Mouse (Mus musculus): ENCODE data around the gene Ern1. TPM values are rescaled to one million over a fixed set of nuclear protein-coding genes. Genes with fewer than 3 reads are reported as not detected.
"Not testable (repeated sequence)": the region's sequence is repeated elsewhere in the genome, so short reads cannot be mapped to it uniquely, and the experiment has no call there.

The Ern1 gene
- total RNA-seq, 2 experiments from 2014 or later: 7.0 to 14.2 TPM

DNA sequence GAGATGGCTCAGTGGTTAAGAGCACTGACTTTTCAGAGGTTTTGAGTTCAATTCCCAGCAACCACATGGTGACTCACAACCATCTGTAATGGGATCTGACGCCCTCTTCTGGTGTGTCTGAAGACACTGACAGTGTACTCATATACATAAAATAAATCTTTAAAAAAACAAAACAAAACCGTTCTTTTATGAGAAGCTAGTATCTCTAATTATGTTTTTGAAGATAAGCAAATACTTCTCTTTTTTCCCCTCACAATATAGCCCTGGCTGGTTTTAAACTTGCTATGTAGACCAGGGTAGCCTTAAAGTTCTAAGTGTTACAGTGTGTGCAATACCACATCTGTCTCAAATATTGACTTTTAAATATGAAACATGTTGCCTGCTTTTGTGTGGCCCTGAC lies 76.5 kb downstream of the Ern1 start:
- ATAC-seq (replicated peaks; ENCODE audit: low FRiP score, low TSS enrichment, poor library complexity, severe bottlenecking): no peak

DNA sequence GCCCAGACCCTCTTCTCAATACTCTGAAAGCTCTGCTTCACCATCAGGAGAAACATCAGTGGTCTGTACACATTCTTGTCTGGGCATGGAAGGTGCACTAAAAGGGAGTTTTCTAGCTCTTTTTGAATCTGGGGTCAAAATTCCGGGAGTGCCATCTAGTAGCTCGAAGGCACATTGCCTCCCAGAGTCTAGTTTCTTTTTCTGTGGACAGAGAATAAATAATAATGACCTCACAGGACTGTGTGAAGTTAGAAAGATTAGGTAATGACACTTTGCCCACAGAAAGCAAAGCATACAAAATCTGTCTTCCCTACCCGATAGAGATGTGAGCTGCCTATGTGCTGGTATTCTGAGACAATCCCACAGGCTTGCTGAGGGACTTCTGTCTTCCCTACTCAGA lies 77.1 kb downstream of the Ern1 start:
- ATAC-seq (replicated peaks; ENCODE audit: low FRiP score, low TSS enrichment, poor library complexity, severe bottlenecking): no peak

DNA sequence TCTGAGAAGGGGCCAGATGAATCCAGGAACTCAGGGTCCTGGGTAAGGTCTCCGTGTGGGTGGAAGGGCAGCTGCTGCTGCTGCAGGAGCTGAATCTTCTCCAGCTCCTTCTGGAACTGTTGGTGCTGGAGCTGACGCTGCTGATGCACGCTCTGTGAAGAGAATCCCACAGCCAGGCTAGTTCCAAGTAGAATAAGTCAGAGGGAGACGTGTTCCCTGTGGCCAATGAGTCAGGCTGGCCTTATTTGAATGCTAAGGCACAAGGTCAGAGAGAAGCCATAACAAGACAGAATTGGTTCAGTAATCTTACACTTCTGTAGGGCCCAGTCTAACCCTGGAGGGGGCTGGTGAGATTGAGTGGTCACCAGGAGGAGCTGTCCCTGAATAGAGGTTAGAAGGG lies 77.6 kb downstream of the Ern1 start:
- ATAC-seq (replicated peaks; ENCODE audit: low FRiP score, low TSS enrichment, poor library complexity, severe bottlenecking): no peak

DNA sequence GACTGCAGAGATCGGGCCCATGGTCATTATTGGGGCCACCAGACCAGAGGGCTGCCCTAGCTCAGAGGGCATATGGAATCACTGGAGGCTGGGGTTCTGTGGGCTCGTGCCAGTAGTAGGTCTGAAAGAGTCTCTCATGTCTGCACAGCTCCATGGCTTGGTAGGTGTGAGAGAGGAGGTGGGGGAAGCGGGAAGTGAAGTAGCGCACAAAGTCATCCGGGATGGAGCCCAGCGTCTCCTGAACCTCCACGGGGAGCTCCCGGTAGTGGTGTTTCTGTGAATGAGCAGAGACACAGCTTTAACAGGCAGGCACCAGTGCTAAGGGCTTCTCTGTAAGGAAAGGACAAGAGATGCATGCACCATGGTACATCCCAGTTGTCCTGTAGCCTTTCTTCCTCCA lies 89.2 kb downstream of the Ern1 start:
- no peak for ATAC-seq (replicated peaks; ENCODE audit: low FRiP score, low TSS enrichment, poor library complexity, severe bottlenecking)

DNA sequence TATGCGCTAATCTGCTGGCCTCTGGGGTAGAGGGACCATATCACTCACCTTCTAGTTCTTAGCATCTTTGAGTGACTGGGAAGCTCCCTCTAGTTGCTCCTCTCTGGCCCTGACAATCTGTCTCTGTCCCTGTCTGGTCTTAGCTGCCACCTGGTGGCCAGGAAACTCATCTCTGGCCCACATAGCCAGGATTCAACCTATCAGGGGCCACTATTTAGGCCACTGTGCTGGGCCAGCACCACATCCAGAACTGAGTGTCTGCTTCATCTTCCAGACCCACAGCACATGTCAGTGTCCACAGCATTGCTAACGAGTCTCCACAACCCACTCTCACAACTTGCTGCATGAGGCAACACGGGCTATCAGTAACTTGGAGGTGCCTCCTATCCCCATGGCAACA lies 90.0 kb downstream of the Ern1 start:
- ATAC-seq (replicated peaks; ENCODE audit: low FRiP score, low TSS enrichment, poor library complexity, severe bottlenecking): peak; percentile 77

DNA sequence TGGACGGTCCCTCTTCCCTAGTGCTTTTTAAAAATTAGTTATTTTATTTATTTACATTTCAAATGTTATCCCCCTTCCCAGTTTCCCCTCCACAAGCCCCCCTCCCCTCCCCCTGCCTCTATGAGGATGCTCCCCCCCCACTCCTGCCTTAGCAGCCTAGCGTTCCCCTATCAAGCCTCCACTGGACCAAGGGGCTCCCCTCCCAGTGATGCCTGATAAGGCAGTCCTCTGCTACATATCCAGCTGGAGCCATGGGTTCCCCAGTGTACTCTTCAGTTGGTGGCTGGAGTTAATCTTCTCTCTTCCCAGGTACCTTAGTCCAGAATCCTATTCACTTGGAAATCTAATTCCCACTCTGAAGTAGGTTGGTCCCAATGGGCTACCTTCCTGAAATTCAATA lies 93.6 kb downstream of the Ern1 start:
- ATAC-seq (replicated peaks; ENCODE audit: low FRiP score, low TSS enrichment, poor library complexity, severe bottlenecking): not testable (repeated sequence)

DNA sequence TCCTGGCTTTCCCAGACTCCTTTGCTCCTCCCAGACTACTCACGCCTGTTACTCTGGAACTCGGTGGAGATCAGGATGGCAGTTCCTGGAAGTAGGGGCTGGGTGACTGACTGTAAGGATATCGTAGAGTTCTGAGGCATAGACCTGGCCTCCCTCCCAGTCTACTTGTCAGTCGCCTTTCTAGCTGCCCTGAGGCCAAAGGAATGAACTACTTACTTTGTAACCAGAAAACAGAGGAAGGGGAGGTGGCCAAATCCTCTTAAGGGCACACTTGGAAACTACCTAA lies 94.4 kb downstream of the Ern1 start:
- ATAC-seq (replicated peaks; ENCODE audit: low FRiP score, low TSS enrichment, poor library complexity, severe bottlenecking): no peak

DNA sequence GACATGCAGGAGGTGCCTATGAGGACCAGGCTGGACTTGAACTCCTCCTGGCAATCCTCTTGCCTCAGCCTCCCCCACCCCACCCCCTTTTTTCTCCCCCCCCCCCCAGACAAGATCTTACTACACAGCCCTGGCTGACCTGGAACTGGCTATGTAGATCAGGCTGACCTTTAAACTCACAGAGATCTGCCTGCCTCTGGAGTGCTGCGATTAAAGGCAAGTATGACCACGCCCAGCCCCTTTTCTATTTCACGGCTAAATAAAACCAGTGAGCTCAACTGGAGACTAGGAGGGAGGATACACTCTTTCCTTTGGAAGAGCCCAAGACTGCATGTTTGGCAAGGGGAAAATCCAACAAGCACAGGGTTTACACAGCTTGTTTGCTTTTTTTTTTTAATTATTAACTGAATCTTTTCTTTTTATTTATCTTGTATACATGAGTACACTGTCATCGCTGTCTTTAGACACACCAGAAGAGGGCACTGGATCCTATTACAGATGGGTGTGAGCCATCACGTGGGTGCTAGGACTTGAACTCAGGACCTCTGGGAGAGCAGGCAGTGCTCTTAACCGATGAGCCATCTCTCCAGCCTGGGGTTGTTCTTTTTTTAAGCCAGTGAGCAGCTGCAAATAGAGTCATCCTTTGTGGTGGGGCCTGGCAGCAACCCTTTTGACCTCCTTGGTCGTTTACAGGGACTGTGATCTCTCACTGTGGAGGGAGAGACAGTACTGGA lies 94.9 kb downstream of the Ern1 start:
- no peak for ATAC-seq (replicated peaks; ENCODE audit: low FRiP score, low TSS enrichment, poor library complexity, severe bottlenecking)

DNA sequence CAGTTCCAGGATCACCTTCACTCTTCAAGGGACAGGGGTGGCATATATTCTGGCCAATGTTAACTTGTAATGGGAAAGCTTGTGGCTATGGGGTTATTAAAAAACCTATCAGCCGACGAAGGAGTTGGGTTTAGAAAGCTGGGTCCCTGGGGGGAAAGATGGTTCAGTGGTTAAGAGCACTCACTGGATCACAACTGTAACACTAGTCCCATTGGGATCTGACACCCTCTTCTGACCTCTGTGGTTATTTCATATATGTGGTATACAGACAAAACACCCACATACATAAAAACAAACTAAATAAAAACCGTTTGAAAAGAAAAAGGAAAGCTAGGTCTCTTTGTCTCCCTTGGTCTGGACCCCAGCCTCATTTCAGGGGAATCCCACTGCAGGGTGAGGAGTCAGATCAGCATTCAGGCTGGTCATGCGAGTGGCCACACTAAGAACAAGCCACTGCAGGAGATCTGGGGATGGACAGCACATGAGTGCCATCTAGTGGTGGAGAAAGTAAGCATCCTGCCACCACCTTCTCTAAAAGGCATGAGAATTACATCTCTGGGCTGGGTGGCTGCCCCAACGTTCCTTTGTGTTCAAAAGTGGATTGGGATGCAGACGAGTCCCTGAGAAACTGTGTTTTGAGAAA lies 96.0 kb downstream of the Ern1 start:
- peak; percentile 72 for ATAC-seq (replicated peaks; ENCODE audit: low FRiP score, low TSS enrichment, poor library complexity, severe bottlenecking)

DNA sequence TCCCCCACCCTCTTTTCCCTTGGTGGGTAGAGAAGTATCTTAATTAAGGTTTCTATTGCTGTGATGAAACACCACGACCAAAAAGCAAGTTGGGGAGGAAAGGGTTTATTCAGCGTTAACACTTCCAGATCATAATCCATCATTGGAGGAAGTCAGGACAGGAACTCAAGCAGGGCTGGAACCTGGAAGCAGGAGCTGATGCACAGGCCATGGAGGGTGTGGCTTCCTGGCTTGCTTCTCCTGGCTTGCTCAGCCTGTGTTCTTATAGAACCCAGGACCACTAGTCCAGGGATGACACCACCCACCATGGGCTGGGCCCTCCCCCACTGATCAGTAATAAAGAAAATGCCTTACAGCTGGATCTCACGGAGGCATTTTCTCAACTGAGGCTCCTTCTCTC lies 96.9 kb downstream of the Ern1 start:
- ATAC-seq (replicated peaks; ENCODE audit: low FRiP score, low TSS enrichment, poor library complexity, severe bottlenecking): no peak

DNA sequence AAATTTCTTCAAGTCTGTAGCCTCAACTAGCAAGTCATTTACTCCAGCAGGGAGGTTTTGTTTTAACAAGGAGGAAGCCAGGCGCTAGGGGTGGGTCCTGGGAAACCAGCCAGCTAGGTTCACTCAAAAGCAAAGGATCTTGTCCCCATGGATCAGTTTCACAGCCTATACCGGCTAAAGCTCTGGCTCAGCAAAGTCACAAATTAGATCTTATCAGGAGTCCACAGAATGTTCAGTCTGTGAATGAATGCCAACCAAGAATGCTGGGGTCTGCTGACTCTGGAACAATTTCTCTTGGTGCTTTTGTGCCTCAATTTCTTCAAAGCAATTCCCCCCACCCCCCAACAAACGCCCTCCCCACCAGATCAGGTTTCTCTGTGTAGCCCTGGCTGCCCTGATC lies 98.0 kb downstream of the Ern1 start:
- ATAC-seq (replicated peaks; ENCODE audit: low FRiP score, low TSS enrichment, poor library complexity, severe bottlenecking): no peak

DNA sequence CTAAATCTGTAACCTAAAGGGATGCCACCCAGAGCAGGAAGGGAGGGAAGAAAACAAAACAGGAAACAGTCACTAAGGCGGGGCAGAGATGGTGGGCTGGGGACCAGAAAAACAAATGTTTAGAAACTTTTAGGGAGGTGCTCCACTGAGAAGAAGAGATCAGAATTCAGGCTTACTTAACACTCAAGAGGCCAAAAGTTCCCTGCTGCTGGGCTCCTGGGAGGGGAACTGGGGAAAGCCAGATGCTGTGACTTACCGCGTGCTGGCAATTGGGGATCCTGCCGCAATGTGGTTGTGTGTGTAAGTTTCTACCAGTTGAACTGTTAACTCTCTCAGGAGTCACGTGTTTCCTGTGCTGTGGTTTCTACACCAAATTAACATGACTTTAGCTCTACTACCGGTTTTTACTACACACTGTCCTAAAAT lies 99.8 kb downstream of the Ern1 start, which contains the start of gene Icam2:
Icam2 (minus strand) TSS at position 285 of the 426 bp plus-strand sequence.
- no peak for ATAC-seq (replicated peaks; ENCODE audit: low FRiP score, low TSS enrichment, poor library complexity, severe bottlenecking)

DNA sequence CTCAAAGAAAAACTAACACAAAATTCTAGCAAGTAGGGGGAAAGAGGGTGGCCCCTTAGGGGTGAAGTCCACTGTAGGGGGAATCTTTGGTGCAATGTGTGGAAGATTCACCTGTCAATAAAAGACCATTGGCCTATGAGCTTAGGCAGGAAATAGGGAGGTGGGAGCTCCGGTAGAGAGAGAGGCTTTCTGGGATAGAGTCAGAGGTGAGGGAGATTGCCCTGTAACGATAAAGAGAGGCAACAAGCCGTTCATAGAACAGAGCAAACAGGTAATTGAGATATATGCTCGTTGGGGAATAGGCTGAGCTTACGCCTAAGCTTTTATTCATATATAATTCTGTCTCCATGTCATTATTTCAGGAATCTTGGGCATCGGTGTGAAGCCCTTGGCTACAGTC lies 100.6 kb downstream of the Ern1 start:
- ATAC-seq (replicated peaks; ENCODE audit: low FRiP score, low TSS enrichment, poor library complexity, severe bottlenecking): no peak

DNA sequence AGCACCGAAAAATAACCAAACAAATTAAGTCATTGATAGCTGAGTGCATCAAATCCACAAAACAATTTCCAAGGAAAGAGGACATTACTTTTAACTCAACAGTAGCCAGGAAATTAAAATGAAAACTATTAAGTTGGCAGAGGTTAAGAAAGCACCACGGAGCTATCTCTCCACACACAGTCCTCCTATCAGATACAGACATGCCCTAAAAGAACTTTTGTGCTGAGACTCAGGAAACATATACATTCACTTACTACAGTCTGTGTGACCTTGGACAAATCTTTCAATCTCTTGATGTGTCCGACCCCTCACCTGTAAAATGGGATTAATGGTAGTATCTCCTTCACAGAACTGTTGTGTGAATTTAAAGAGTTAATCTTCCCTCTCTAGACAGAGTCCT lies 101.2 kb downstream of the Ern1 start:
- ATAC-seq (replicated peaks; ENCODE audit: low FRiP score, low TSS enrichment, poor library complexity, severe bottlenecking): peak; percentile 60

DNA sequence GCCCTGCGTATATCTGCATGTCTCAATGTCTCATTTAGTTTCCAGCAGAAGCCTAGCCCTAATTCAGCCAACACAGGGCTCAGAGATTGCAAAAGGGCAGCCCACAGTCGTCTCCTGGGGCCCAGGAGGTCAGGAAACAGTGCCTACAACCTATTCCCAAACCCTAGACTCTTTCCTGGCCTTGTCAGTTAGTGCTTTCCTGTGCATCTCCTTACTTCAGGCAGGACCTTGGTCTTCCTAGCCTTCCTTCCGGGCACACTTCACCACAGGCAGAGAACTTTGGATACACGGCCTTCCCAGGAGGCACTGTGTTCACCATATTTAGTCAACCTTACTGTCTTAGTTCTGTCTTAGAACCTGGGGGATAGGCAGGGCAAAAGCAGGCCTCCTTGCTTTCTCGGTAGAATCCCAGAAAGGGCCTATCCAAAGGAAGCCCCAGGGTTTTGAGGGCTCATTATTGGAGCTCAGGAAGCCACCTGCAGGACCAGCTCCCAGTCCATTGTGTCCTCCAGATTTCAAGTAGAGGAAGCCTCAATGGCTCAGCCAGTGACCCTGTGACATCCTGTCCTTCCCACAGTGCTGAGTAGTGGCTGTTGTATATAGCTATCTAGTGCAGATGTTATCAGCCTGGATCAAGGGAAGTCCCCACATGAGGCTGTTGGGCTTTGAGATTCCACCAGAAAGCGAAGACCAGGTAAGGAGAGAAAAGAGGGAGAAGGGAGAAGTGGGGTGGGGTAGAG lies 104.4 kb downstream of the Ern1 start:
- ATAC-seq (replicated peaks; ENCODE audit: low FRiP score, low TSS enrichment, poor library complexity, severe bottlenecking): no peak

DNA sequence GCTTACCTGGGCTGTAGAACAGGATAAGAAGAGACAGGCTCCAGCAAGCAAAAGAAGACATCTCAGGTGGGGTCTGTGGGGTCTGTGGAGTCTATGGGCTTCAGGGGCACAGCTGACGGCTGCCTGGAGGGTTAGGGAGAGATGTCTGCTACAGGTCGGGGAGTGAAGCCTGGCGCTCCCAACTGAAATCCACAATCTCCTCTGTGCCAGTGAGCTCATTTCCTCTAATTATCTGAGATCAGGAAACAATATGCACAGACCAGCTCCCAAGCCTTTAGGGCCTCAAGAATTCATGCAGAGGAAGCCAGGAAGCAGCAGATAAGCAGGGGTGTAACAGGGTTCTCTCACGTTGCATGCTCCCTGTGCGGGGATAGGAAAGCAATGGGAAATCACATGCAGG lies 105.2 kb downstream of the Ern1 start:
- ATAC-seq (replicated peaks; ENCODE audit: low FRiP score, low TSS enrichment, poor library complexity, severe bottlenecking): peak; percentile 55

DNA sequence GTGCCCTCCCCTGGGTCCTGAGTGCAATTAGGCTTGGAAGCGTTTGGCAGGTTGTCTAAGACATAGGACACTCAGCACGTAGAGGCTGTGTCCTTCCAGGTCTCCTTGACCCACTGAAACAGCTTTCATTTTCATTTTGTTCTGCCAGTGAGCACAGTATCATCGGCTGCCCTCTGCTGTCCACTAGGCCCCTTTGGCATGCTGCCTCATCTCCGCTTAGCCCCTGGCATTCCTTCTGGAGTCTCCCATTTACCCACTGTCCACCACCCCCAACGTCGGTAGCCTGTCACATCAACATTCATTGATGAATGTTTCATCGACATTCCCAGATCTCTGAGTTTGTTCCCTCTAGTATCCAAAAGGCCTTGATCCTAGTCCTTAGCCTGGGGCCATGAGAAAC lies 105.8 kb downstream of the Ern1 start:
- ATAC-seq (replicated peaks; ENCODE audit: low FRiP score, low TSS enrichment, poor library complexity, severe bottlenecking): no peak

DNA sequence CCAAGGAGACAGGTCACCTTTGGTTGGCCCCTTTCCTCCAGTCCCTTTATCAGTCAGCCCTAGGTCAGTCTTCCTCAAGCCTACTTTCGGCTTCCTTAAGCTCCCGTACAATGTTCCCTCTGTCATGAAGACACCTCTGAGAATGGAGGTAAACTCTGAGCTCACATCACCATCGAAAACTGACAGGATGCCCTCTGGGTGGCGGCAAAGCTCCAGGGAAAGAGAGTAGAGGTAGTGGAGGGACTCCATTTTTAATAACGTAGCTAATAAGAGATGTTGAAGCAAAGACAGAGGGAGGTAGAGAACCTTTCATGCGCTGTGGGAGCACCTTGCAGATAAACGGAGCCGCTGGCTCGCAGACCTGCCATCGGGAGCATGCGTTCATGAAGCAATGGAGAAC lies 106.6 kb downstream of the Ern1 start:
- no peak for ATAC-seq (replicated peaks; ENCODE audit: low FRiP score, low TSS enrichment, poor library complexity, severe bottlenecking)

DNA sequence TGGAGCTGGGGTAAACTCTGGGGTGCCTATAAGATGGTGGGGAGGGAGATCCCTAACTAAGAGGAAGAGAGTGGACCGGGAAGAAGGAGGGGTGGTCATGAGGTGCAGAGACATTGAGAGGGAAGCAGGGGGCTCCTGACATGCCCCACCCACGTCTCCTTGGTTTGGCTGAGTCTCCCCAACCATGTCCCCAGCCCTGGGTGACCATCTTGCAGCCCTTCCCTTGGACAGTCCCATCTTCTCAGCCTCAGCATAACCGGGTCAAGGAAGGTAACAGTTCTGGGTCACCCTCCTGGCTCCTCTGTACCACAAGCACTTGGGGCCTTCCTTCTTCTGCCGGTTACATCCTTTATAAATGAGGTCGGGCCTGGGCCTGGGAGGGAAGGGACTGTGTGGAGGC lies 112.7 kb downstream of the Ern1 start:
- ATAC-seq (replicated peaks; ENCODE audit: low FRiP score, low TSS enrichment, poor library complexity, severe bottlenecking): no peak

DNA sequence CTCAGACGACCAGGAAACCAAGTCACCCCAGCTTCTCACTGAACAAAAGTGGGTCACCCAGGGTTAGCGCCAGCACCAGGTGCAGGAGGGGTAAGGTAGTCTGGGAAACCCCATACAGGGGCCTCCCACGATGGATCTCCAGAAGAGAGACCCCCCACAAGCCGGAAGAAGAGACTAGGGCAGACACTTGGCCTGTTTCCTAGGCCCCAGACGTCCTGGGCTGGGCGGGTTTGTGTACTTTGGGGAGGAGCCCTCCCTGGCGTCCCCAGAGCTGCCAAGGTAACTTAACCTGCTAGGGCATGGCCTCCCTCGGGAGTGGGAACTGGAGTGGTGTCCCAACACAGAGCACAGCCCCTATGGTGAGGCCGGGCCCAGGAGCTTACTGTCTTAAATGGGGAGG lies 113.1 kb downstream of the Ern1 start:
- no peak for ATAC-seq (replicated peaks; ENCODE audit: low FRiP score, low TSS enrichment, poor library complexity, severe bottlenecking)

DNA sequence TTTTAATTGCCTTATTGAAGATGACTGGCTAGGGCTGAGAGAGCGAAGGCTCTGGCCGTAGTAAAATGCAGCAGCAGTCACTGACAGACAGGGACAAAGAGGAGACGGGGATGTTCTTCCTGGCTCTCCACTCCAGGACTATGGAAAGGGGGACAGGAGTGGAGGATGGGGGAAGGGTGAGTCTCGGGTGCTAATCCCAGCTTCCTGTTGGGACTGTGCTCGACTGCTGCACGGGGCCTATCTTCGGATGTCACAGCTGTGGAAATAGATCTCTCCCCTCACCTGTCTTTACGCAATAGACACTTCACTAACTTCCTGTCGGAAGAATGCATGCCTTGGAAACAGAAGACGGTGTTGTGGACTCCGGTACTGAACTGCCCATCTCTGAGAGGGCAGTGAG lies 113.7 kb downstream of the Ern1 start:
- 0 out of 2 replicates have a peak, but pooled peaks have one; percentile 28 for ATAC-seq (replicated peaks; ENCODE audit: low FRiP score, low TSS enrichment, poor library complexity, severe bottlenecking)
